Mouse (Mus musculus) urinary bladder, postnatal 14 days (tissue): ENCODE data around the gene Cdc14a.

Source experiments
- DNase-seq: peaks from one replicate; pipeline ENCODE4 v3.0.0; 2021; ENCODE audit warnings: low spot score

Gene Cdc14a

DNA sequence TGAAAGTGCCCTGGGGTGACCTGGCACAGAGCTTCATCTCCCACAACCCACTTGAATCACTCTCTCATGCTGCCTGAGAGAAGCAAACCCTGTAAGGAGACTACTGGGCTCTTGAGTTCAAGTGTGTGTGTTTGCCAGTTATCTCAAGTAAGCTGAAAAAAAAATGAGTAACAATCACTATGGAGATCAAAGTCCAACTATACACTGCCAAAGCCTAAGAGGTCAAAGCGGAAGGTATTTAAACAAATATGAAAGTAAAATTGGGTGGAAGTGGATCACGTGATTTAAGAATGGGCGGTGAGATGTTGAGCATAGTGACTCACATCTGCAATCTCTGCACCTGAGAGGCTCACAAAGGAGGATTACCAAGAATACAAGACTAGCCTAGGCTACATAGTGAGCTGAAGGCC lies 9.4 kb downstream of the Cdc14a start:
- DNase-seq = no peak

DNA sequence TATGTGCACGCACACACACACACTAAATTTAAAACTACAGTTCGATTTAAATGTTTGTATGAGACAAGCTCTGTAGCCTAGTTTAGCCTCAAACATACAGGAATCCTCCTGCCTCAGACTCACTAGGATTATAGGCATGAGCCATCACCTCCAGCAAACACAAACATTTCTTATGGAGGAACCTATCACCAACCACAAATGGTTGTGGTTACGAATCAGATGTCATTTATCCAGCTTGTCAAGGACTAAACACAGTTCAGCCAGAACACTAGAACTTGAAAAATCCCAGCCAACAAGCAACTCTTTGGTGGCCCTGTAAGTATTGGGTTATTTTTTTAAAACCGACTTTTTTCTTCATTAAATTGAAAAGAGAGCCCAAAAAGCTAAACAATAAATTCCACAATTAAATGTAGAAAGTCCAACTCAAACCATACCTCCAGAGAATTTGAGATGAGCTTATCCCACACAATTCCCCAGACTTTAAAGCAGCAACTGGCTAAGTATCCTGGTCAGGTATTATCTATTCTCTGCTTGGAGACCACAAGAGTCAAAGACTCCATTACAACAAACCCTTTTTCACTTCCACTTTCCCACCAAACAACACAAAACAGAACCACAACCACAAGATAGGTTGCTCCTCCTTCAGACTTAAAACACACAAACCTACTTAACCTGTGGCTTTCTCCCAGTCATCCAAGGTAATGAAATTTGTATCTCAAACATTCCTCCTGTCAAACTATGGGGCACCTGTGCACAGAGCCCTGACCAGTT lies 10.7 kb downstream of the Cdc14a start:
- DNase-seq = no peak

DNA sequence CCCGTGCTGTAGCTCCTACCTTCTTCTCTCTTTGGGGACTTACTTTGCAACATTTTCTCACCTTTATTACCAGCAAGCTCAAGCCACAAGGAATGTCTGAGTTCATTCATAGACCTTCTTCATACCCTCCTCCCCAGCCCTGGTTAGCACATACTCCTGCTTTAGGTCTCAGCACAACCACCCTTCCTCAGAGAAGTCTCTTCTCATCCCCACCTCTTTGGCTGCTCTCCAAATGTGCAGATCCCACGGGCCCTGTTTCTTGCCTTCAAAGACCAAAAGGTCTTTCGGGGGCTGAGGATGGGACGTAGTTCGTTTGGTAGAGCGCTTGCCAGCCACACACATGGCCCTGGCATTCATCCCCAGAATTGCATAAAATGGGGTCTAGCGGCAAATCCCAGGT lies 13.8 kb downstream of the Cdc14a start:
- no peak for DNase-seq

DNA sequence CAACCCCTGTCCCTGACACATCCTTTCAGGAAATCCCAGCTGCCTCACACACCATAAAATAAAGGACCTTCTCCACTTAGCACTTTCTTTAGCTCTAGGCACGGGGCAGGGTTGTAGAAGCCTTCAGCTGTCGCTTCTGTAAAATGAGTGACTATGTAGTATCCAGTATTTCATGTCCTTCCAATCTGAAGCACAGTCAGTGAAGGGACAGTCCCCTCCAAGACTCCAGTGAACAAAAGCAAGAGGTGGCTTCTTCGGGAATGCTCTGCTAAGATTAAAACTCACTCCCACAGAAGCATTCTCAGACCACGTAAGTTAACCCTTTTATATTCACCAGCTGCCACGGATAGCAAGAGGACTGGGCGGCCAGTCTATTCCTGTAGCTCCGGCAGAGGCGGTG lies 14.3 kb downstream of the Cdc14a start:
- DNase-seq = no peak

DNA sequence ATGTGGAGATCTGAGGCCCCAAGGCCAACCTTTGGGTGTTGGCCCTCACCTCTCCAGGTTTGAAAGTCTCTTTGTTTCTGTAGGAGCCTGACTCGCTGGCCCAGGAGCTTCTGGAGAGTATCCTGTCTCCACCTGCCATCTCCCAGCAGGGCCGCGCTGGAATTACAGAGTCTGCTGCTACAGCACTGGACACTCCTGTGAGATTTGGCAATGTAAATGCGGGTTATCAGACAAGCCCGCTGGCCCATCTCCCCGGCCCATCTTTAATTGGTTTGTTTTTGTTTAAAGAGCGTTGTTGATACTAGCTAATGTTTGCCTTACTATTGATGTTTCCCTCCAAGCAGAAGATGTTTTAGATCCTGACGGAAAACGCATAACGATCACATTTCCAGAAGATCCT lies 15.0 kb downstream of the Cdc14a start:
- DNase-seq = no peak

DNA sequence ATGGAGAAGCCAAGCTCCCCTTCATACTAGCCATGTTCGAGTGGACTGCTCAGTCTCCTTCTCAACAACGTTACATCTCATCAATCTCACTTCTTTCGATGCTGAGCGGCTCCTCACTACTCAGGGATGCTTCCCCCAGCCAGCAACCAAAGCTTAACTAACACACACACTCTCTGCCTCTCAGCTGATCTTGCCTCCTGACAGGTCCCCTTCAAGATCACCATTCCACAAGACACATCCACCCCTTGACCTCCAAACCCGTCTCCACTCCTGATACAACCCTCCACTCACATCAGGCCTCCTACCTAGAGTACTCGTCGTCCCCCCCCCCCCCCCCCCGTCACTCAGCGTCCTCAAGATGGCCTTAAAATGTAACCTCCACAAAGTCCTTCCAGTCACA lies 18.3 kb downstream of the Cdc14a start:
- no peak for DNase-seq

DNA sequence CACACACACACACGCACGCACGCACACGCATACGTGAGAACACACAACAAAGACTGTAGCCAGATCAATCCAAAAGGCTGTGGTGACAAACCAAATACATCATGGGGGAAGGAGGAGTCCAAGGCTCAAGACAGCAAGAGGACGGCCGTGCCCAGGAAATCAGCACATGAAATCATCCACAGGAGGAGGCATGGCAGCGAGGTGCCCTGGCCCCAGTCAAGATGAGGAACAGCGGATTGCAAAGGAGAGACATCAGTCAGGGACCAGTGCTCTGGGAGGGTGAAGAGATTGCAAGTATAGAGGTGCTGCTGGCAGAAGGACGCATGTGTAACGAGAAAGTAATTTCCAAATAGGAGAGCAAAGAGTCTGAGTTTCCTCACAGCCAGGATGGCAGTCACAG lies 22.4 kb downstream of the Cdc14a start:
- DNase-seq = no peak

DNA sequence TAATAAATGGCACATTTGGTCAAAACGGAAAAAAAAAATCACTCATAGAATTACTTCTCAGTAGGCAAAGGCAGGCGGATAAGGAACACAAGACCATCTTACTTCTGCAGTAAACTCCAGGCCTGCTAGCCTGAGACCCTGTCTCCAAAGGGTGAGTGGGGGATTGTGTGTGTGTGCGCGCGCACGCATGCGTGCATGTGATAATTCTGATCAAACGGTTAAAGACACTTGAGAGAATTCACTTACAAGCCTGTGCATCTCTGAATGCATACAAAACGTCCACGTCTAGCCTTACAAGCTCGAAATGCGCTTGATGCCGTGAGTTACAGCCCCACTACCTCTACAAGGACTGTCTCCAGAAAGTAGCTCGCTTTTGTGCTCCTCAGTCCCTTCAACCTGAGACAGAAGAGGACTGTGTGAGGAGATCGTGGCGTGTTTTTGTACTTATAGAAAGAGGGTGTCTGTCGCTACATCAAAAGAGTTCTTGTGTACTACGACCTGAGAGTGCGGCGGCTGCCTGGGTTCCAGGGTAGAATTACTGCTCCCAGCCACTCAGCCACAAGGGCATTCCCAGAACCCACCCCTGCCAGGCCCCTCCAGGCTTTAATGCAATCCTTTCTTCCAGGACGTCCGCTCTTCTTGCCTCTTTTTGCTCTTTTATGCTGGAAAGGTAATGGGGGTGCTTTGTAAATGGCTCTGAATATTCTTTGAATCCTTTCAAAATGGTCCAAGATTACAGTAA lies 24.3 kb downstream of the Cdc14a start:
- DNase-seq = no peak

DNA sequence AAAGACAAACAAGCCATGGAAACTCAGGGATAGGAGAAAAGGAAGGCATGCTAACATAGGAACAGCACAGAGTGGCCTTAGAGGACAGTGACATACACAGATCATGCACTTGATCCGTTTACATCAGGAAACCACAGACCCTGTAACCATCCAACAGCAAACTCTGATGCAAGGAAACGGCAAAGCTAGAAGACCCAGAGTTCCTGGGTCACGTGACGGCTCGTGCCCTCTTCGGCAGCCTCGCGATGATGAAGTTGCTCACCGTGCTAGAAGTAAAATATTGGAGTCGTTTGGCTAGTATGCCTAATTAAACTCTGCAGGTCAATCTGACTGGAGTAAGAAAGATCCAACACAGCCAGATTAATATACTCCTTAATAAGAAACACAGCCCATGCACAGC lies 25.3 kb downstream of the Cdc14a start:
- DNase-seq = no peak

DNA sequence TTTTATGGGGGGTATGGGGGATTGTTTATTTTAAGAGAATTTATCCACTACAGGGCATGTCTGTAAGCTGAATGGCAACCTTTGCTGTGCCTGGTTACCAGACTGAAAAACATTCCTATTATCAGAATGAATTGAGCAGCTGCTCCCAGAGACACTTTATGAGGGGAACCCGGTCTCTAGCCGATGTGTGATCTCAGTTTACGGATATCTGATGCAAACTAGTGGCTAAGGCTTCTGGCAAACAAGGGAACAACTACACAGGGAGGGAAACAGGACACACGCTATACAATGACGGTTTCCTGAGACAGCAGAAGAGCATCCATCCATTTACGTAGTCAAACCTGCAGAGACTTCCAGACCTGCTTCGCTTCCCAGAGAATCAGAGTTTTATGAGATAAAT lies 25.9 kb downstream of the Cdc14a start:
- DNase-seq = no peak

DNA sequence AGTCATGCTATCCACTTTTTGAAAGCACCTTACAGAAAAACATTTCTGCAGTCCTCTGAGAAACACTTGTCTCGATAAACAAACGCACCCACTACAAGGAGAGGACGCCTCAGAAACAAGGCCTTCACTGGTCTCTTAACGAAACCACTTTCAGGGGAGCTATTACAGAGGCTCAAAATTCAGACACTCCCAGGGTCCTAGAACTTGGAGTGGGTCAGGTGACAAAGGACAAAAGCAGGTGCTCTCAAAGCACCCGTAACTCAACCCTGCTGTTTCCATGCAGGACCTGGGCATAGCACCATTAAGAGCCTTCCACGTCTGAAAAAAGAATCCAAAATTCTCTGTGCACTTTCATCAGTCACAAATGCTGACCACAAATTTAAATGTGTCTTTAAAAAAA lies 26.5 kb downstream of the Cdc14a start:
- DNase-seq = no peak

DNA sequence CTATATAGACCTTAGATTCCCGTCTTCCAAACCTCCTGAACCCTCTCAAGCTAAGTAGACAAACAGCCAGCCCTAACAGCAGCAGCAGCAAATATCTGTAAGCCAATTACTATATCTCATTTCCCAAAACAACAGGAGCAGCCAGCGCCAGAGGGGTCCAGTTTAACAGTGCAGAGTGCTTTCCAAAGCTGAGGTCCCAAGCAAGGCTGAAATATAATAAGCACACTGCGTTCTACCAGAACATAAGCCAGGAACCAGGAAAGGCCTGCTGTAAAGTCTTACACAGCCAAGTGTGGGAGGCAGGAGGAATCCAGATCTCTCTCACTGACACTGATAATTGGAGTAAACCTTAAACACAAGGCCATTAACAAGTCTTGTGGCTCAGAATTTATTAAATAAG lies 27.3 kb downstream of the Cdc14a start:
- DNase-seq = peak; percentile 20

DNA sequence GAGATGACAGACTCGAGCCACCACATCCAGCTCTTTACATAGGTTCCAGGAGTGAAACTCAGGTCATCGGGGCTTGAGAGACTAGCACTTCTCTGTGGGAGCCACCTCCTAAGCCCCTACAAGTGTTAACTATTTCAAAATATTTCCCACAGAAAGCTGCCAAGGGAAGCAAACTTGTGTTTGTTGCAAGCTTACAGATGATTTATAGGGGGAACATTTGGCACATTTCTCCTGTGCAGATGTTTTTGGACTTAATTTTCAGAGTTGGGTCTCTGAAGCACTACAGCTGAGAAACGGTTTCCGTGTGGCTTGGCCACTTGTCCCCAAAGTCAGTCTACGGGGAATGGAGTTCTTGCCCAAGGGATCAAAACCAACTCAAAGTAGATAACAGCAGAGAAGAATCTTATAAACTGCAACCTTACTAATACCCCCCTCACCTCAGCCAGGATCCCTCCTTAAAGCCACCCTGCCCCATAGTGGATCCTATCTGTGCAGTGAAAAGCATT lies 28.9 kb downstream of the Cdc14a start:
- no peak for DNase-seq

DNA sequence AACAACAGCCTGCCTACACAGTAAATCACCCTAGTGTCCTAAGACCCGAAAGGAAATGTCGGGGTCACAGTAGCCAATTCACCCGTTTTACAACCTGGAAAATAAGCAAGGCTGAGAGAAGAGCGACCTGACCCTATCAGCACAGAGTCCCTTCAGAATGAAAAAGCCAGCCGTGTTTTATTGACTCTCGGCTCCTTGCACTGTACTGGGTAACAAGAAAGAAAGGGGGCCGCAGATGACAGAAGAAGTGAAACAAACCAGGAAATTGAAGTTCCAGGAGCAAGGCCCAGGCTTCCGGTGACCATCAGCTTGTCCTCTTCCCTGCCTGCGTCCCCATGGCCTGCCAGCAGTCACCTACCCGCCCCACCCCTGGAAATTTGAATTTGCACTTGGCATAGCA lies 32.4 kb downstream of the Cdc14a start:
- DNase-seq = no peak

DNA sequence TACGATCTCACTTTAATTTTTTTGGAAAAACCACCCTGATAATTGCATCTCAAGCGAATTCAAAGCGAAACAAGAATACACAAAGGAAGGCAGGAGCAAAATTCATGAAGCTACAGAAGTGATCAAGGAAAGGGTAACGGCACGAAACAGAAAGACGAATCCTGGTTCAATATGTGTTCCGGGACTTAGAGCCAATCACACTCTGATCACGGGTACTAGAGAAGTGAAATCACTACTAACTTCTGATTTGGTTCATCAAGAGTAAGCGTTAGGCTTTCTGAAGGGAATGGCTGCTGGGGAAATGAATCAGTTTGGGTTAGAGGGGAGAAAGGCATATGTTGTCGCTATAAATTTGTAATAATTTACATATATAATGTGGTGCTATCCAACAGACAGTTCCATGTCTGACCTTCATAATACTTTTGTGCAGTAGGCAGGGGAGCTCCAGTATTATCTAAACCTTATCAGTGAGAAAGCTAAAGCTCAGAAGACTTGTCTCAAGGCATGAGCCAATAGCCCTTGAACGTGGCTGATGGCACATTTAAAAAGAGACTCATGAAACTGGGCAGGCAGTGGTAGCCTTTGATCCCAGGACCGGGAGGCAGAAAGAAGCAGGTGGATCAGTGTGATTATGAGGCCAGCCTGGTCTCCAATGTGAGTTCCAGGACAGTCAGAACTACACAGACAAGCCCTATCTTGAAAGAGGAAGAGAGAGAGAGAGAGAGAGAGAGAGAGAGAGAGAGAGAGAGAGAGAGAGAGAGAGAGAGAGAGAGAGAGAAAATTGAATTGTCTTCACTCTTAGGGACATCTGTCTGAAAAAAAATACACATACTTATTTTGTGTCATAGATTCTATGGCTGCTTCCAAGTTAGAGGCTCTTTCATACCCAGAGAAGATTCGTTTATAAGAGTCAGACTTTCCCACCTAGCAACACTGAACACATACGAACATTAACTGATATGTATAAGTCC lies 34.0 kb downstream of the Cdc14a start:
- DNase-seq = no peak

DNA sequence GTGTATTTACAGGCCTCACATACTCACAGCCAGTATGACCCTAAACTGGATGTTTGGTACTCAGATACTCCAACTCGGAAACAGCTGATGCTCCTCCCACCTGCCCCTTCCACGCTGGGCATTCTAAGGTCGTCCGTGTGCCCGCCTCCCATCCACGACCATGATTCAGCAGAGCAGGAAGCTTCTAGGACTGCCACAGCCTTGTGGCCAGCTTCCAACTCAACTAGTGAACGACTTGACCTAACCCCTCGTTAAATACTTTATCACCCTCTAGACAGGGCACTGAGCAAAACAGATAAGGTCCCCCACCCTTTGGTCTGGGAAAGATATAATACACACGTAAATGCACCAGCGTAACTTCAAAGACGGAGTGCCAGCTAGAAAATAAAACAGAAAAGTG lies 35.0 kb downstream of the Cdc14a start:
- DNase-seq = no peak

DNA sequence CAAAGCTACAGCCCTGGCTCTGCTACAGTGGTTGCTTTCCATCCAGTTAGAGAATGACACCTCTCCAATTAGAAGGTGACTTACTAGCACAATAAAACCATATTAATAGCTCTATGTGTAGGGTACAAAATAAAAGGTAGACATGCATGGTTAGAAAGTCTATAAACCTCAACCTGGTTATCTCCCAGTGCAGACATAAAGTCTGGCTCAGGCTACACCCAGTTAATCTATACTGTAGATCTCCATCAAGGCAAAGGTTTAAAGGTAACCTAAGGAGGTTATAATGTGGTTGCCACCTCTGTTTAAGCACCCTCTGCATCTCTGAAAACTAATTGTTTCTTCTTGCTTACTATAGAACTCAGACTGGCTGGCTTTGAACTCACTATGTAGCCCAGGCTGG lies 36.9 kb downstream of the Cdc14a start:
- no peak for DNase-seq

DNA sequence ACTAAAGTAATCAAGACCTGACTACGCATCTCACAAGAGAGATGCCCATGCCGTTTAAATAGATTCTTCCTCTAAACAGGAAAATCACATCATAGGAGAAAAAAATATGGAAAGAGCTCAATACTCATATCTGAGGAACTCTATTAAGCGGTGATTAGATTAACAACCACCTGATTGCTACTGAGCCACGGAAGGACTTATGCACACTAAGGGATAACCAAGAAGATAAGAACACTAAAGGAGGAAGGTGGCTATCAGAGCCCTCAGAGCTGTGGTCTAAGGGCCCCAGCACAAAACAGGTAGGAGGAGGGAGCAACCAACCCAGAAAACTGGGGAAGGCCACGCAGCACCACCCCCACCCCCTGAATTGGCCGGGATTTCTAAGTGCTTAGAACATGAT lies 37.5 kb downstream of the Cdc14a start:
- no peak for DNase-seq

DNA sequence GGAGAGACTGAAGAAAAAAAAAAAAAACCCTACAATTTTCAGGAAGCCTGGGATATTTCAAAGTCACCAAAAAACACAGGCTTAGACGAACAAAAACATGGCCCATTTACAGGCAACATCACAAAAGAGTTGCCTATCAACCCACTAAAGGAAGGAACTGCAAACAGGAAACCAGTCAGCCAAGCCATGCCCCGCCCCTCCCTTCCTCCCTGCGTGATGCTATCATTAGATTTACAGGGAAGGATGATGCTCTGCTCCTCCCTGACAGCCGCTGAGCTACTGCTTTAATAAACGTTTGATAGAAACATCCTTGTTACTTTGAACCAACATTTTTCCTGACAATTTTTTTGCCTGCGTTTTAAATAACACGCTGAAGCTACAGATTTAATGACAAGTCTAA lies 39.5 kb downstream of the Cdc14a start:
- DNase-seq = no peak

DNA sequence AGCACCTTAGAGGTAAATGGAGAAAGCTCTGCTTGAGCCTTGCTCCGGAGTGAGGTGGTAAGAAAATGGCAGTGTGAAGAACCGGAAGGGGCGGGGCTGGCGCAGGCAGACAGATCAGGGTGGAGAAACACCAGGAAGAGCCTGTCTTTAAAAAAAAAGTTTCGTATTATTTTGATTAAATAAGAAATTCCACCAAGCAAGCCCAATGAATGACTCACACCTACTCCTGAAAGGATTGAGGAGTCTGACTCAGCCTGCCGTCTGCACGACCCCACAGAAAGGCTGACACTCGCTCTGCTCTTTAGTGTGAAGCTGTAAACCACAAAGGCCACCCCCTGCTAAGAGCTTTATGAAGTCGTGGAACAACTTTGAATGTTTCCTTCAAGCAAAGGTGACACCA lies 43.5 kb downstream of the Cdc14a start:
- DNase-seq = peak; percentile 41

DNA sequence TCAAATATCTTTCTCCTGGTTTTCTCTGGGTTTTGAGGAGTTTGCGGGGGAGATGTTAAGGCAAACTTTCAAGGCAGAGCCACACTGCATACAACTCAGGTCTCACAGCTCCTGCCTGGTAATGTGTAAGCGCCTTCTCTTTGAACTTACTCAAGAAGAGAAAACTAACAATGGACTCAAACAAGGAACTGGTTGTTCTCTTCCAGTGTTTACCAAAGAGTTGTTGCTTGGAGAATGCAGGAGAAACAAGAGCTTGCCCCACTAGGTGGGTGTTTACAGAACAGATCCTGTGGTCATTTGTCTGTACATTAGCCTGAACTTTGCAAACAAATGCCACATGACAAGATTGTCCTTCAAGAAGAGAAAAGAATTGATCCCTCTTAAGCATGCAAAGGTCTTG lies 48.4 kb downstream of the Cdc14a start:
- no peak for DNase-seq

DNA sequence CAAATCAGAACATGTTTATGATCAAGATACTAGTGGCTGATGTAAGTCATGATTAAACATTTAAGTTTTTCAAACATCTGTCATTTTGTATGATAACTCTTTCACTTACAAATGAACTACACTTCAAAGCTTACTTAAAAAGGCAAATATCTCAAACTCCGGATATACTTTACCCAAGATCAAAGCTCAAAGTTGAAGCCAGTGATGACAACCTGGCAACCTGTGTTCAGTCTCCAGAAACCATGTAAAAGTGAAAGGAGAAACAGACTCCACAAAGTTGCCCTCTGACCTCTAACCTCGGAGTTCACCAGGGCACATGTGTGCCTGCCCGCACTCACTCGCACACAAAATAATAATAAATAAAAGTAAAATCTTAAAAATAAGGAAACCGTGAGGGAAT lies 49.3 kb downstream of the Cdc14a start:
- DNase-seq = no peak
